Mouse (Mus musculus) liver, adult 10 weeks (tissue): ENCODE measurements around the gene Usp51. TPM values are rescaled to one million over a fixed set of nuclear protein-coding genes. Genes with fewer than 3 reads are reported as not detected.

Experiments used
- polyA plus RNA-seq: library from polyadenylated mRNA; stranded (reverse); fragments of 350-450 nt; fragmentation: Illumina TruSeq; extraction: RNeasy Lipid Tissue Mini Kit (QIAGEN cat#74804); gene quantifications from one replicate; pipeline ENCODE4 v1.2.3, GENCODE M21; 2014; ENCODE audit warnings: low read depth, low replicate concordance

Gene Usp51
- polyA plus RNA-seq = not detected

DNA sequence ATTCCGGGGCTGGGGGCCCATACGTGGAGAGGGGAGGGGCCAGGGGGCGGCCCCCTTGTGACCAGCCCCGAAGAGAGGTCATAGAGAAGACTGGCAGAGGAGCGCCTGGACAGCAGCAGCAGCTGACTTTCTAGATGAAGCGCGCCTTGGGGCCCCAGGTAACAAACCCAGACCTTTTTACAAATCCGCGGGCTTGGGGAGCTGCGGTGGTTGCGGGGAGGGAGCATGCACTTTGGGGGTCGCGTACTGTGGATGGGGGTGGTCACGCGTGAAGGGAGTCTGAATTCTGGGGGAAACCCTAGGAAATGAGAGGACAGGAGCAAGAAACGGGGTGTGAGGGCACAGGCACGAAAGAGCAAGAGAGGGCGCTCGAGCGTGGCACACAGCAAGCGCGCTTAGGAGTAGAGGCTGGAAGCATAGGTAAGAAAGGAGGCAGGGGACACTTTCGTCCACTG, at the start of gene Usp51:
Gene Usp51 (plus strand): TSS at position 83 of the 455 bp plus-strand sequence.

DNA sequence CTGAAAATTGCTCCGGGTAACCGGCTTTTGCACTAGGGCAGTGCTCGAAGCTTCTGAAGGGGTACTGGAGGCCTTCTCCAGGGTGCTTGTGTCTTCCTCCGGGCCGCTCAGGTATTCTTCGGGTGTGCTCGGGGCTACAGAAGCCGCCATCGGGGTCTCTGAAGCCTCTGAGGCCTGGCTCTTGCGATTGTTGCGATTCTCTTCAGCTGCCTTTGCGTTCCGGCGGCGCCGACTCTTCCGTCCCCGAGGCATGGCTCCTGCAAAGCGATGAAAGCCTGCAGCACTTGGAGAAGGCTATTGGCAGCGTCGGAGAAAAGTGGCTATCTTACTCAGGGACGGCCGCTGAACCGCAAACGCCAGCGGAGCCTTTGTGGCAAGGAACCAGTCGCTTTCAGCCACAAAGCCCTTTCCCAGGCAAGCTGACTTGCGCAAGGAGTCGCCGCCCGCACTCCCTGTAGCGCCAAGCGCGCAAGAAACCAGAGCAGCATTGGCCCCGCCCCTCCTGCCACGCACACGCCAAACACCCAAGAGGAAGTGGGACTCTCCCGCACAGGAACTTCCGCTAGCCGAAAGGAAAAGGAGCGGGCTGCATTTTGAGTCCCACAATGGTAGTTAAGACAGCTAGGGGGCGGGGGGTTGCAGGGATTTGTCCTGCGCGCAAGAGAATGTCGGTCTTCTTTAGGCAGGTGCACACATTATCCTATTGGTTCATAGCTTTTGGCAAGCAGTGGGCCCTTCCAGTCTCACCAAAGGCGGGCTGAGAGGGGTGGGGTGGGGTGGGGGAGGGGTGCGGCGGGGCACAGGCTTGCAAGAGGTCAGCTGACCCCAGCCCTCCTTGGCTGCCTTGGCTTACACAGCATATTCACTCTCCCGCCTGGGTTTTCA, 31.1 kb downstream of the Usp51 start, which contains the start of gene Mageh1:
Gene Mageh1 (minus strand): TSS at position 489 of the 885 bp plus-strand sequence.

Other genes starting within 250 kb of the Usp51 start
- 18.1 TPM for gene Shroom2, start 237.0 kb upstream of the Usp51 start, polyA plus RNA-seq
- gene Gpr143, start 224.5 kb upstream of the Usp51 start, polyA plus RNA-seq = not detected
- 3.9 TPM for gene Mageh1, start 31.1 kb downstream of the Usp51 start, polyA plus RNA-seq
- gene Foxr2, start 112.3 kb downstream of the Usp51 start, polyA plus RNA-seq = not detected
- gene Rragb, start 133.5 kb downstream of the Usp51 start, polyA plus RNA-seq = 1.4 TPM
- not detected for gene Klf8, start 231.0 kb downstream of the Usp51 start, polyA plus RNA-seq